Mouse (Mus musculus): Measurements from ENCODE around the gene Inpp5k.

DNA sequence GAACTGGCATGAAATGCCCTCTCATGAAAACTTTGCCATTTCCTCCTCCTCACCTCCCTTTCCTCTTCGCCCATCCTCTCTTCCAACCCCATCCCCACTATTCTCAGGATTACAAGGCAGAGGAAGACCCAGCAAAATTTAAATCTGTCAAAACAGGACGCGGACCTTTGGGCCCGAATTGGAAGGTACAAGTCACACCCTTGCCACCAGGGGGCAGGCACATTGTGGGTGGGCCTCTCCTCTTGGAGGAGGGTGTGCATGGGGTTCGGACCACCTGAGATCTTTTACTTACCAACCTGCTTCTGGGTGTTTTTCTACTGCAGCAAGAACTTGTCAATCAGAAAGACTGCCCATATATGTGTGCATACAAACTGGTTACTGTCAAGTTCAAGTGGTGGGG is 11.7 kb upstream of the Inpp5k start:
- TF ChIP-seq CTCF (conservative IDR thresholded peaks at IDR 0.05; ENCODE audit: low read length) (peak; percentile 75), NANOG (IDR thresholded peaks at IDR 0.05; ENCODE audit: borderline replicate concordance, low read length) (no peak)

Measured in E14TG2a.4 (cell line).